Mouse (Mus musculus): ENCODE data around the gene Adh7. TPM values are rescaled to one million over a fixed set of nuclear protein-coding genes. Genes with fewer than 3 reads are reported as not detected.

Adh7 gene
- polyA plus RNA-seq, 1 experiment from 2014 or later = 0.62 TPM

GRCm38 (mm10) chr3:138227082-138227481 is 9.5 kb downstream of the Adh7 start:
- Histone ChIP-seq H3K9me3 (ENCODE audit: low read length) (no peaks in the 10 kb centered on the region), H3K4me3 (ENCODE audit: low read depth, low read length) (no peak overlapping the region), H3K36me3 (ENCODE audit: insufficient read depth, low read length) (no peaks in the 10 kb centered on the region), H3K9ac (replicated peaks; ENCODE audit: low read depth) (no peak overlapping the region), H3K27ac (ENCODE audit: low read length) (no peak overlapping the region), H3K4me2 (replicated peaks; ENCODE audit: low read depth, low read length) (no peak overlapping the region), H3K27me3 (replicated peaks; ENCODE audit: insufficient read depth, low read length) (no peaks in the 10 kb centered on the region), H3K4me1 (ENCODE audit: insufficient read depth, low read depth, low read length) (no peaks in the 10 kb centered on the region)
- ATAC-seq (no peak), DNase-seq (ENCODE audit: low spot score) (no peak)
- WGBS = 80% methylated on average over 2 of the region's 2 CpGs
- TF ChIP-seq EP300 (IDR thresholded peaks at IDR 0.05) = no peak
- TF ChIP-seq CTCF (IDR thresholded peaks at IDR 0.05) = no peak

GRCm38 (mm10) chr3:138227782-138228181 is 10.2 kb downstream of the Adh7 start:
- Histone ChIP-seq H3K27ac (ENCODE audit: low read length) (no peak overlapping the region), H3K9ac (replicated peaks; ENCODE audit: low read depth) (no peak overlapping the region), H3K4me3 (ENCODE audit: low read depth, low read length) (no peak overlapping the region), H3K4me1 (ENCODE audit: insufficient read depth, low read depth, low read length) (no peaks in the 10 kb centered on the region), H3K36me3 (ENCODE audit: insufficient read depth, low read length) (no peaks in the 10 kb centered on the region), H3K9me3 (ENCODE audit: low read length) (no peaks in the 10 kb centered on the region), H3K27me3 (replicated peaks; ENCODE audit: insufficient read depth, low read length) (no peaks in the 10 kb centered on the region), H3K4me2 (replicated peaks; ENCODE audit: low read depth, low read length) (no peak overlapping the region)
- no peak for ATAC-seq
- 94% methylated on average over 8 of the region's 8 CpGs for WGBS
- DNase-seq (ENCODE audit: low spot score) = no peak
- TF ChIP-seq CTCF (IDR thresholded peaks at IDR 0.05) (no peak), EP300 (IDR thresholded peaks at IDR 0.05) (no peak)

- TF ChIP-seq EP300 (IDR thresholded peaks at IDR 0.05) (no peak), CTCF (IDR thresholded peaks at IDR 0.05) (no peak)
- WGBS = 76% methylated on average over 1 of the region's 1 CpGs
- no peak overlapping the region for H3K27ac ChIP-seq (ENCODE audit: low read length)
- no peaks in the 10 kb centered on the region for H3K36me3 ChIP-seq (ENCODE audit: insufficient read depth, low read length)
- no peak overlapping the region for H3K9ac ChIP-seq (replicated peaks; ENCODE audit: low read depth)
- H3K4me2 ChIP-seq (replicated peaks; ENCODE audit: low read depth, low read length) = no peak overlapping the region
- ATAC-seq (no peak), DNase-seq (ENCODE audit: low spot score) (no peak)
- no peak overlapping the region for H3K4me3 ChIP-seq (ENCODE audit: low read depth, low read length)
- H3K9me3 ChIP-seq (ENCODE audit: low read length) = no peaks in the 10 kb centered on the region
- no peaks in the 10 kb centered on the region for H3K4me1 ChIP-seq (ENCODE audit: insufficient read depth, low read depth, low read length)
- H3K27me3 ChIP-seq (replicated peaks; ENCODE audit: insufficient read depth, low read length) = no peaks in the 10 kb centered on the region
Observed at GRCm38 (mm10) chr3:138229448-138229847, 11.9 kb downstream of the Adh7 start.

DNA sequence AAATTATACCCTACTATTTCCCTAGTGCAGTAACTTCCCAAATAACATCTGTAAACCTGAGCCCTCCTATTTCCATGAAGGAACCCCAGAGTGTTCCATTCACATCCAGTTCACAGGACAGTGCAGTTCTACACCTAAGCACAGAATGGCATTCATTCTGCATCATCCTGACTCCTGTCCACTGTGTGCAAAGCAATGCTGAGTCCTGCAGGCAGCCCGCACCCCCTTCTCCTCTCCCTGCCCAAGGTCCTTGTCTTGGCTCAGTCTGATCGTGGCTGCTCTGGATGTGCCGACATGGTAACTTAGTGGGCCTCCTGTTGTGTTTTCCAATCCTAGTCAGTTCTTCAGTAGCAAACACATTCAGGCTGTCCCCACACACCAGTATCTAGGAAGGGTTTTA is 12.7 kb downstream of the Adh7 start:
- Histone ChIP-seq H3K27ac (ENCODE audit: low read length) (no peak overlapping the region), H3K4me1 (ENCODE audit: insufficient read depth, low read depth, low read length) (no peaks in the 10 kb centered on the region), H3K4me2 (replicated peaks; ENCODE audit: low read depth, low read length) (no peak overlapping the region), H3K9me3 (ENCODE audit: low read length) (no peaks in the 10 kb centered on the region), H3K27me3 (replicated peaks; ENCODE audit: insufficient read depth, low read length) (no peaks in the 10 kb centered on the region), H3K36me3 (ENCODE audit: insufficient read depth, low read length) (no peaks in the 10 kb centered on the region), H3K4me3 (ENCODE audit: low read depth, low read length) (no peak overlapping the region), H3K9ac (replicated peaks; ENCODE audit: low read depth) (no peak overlapping the region)
- ATAC-seq (no peak), DNase-seq (ENCODE audit: low spot score) (no peak)
- 83% methylated on average over 3 of the region's 3 CpGs for WGBS
- TF ChIP-seq CTCF (IDR thresholded peaks at IDR 0.05) (no peak), EP300 (IDR thresholded peaks at IDR 0.05) (no peak)

GRCm38 (mm10) chr3:138231531-138231930 is 14.0 kb downstream of the Adh7 start:
- ATAC-seq (no peak), DNase-seq (ENCODE audit: low spot score) (no peak)
- H3K9me3 ChIP-seq (ENCODE audit: low read length) = no peaks in the 10 kb centered on the region
- no peak overlapping the region for H3K27ac ChIP-seq (ENCODE audit: low read length)
- WGBS = 81% methylated on average over 2 of the region's 2 CpGs
- no peak overlapping the region for H3K4me2 ChIP-seq (replicated peaks; ENCODE audit: low read depth, low read length)
- no peaks in the 10 kb centered on the region for H3K36me3 ChIP-seq (ENCODE audit: insufficient read depth, low read length)
- no peak overlapping the region for H3K9ac ChIP-seq (replicated peaks; ENCODE audit: low read depth)
- no peaks in the 10 kb centered on the region for H3K4me1 ChIP-seq (ENCODE audit: insufficient read depth, low read depth, low read length)
- no peak overlapping the region for H3K4me3 ChIP-seq (ENCODE audit: low read depth, low read length)
- H3K27me3 ChIP-seq (replicated peaks; ENCODE audit: insufficient read depth, low read length) = no peaks in the 10 kb centered on the region
- TF ChIP-seq CTCF (IDR thresholded peaks at IDR 0.05) (no peak), EP300 (IDR thresholded peaks at IDR 0.05) (no peak)

- 31% methylated on average over 11 of the region's 11 CpGs for WGBS
- H3K9me3 ChIP-seq (ENCODE audit: low read length) = no peaks in the 10 kb centered on the region
- no peak overlapping the region for H3K9ac ChIP-seq (replicated peaks; ENCODE audit: low read depth)
- no peaks in the 10 kb centered on the region for H3K36me3 ChIP-seq (ENCODE audit: insufficient read depth, low read length)
- H3K4me3 ChIP-seq (ENCODE audit: low read depth, low read length) = no peak overlapping the region
- ATAC-seq (no peak), DNase-seq (ENCODE audit: low spot score) (peak; percentile 24)
- H3K4me2 ChIP-seq (replicated peaks; ENCODE audit: low read depth, low read length) = no peak overlapping the region
- no peaks in the 10 kb centered on the region for H3K27me3 ChIP-seq (replicated peaks; ENCODE audit: insufficient read depth, low read length)
- no peaks in the 10 kb centered on the region for H3K4me1 ChIP-seq (ENCODE audit: insufficient read depth, low read depth, low read length)
- no peak overlapping the region for H3K27ac ChIP-seq (ENCODE audit: low read length)
- no peak for TF ChIP-seq CTCF (IDR thresholded peaks at IDR 0.05)
- no peak for TF ChIP-seq EP300 (IDR thresholded peaks at IDR 0.05)
Observed at GRCm38 (mm10) chr3:138236546-138237163, 19.1 kb downstream of the Adh7 start.

GRCm38 (mm10) chr3:138238046-138238445 is 20.5 kb downstream of the Adh7 start:
- Histone ChIP-seq H3K36me3 (ENCODE audit: insufficient read depth, low read length) (no peaks in the 10 kb centered on the region), H3K27ac (ENCODE audit: low read length) (no peak overlapping the region), H3K4me2 (replicated peaks; ENCODE audit: low read depth, low read length) (no peak overlapping the region), H3K4me1 (ENCODE audit: insufficient read depth, low read depth, low read length) (no peaks in the 10 kb centered on the region), H3K9me3 (ENCODE audit: low read length) (no peaks in the 10 kb centered on the region), H3K27me3 (replicated peaks; ENCODE audit: insufficient read depth, low read length) (no peaks in the 10 kb centered on the region), H3K4me3 (ENCODE audit: low read depth, low read length) (no peak overlapping the region), H3K9ac (replicated peaks; ENCODE audit: low read depth) (no peak overlapping the region)
- no peak for TF ChIP-seq CTCF (IDR thresholded peaks at IDR 0.05)
- TF ChIP-seq EP300 (IDR thresholded peaks at IDR 0.05) = no peak
- ATAC-seq (no peak), DNase-seq (ENCODE audit: low spot score) (no peak)
- WGBS = 83% methylated on average over 10 of the region's 10 CpGs
